Mouse (Mus musculus): ENCODE data around the gene Sccpdh.

Sccpdh gene

DNA sequence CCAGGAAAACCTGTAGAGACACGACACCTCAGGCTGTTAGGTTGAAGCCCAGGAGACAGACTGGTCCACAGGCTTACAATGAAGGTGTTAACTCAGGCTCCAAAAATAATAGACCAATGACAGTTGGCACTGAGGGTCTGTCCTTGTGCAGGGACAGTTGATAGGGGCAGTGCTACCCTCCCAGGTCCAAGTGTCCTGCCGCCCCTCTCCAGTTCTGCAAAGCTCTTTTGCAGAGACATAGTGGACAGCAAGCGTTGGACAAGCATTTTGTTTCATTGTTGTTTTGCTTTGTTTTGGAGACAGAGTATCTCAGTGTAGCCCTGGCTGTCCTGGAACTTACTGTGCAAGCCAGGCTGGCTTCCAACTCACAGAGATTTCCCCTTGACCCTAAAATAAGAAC lies 63.4 kb downstream of the Sccpdh start:
- DNase-seq (ENCODE audit: inconsistent age in 2 of 2, low spot score in 1 of 2) = no peak

DNA sequence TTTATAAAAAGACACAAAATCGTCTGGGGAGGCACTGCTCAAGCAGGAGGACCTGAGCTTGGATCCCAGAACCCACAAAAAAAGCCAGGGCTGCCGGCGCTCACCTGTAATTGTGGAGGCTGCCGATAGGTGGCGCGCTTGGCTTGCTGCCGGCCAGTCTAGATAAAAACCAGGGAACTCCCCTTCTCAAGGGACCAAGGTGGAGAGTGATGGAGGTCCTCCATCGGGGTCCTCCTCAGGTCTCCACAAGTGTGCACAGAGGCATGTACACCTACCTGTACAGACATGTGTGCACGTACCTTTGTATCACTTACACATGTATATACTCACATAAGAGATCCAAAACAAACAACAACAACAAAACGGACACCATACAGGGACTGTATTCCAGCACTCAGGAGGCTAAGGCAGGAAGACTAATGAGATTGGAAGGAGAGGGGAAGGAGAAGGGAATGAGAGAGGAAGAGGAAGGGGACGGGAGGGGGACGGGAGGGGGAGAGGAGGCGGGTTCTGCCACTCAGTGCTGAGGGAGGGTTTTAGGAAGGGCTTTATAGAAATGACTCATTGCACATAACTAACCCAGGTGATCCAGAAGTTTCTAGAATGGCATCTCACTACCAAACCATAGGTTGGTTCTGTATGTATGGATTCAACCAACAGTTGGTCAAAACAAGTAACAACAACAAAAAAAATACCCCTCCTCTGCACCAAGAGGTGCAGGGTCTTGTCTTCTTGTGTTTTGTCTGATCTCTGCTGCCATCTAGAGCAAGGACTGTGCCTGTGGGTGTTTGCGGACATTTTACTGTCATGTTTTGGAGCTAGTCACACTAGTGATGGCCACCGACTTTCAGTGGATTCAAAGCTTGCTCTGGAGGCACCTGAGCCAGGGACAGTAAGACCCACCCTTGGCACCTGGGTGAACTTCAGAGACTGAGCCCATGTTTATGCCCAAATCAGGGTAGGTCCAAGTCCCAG lies 66.8 kb downstream of the Sccpdh start:
- peak; percentile 56 to 85 for DNase-seq (ENCODE audit: inconsistent age in 2 of 2, low spot score in 1 of 2)

DNA sequence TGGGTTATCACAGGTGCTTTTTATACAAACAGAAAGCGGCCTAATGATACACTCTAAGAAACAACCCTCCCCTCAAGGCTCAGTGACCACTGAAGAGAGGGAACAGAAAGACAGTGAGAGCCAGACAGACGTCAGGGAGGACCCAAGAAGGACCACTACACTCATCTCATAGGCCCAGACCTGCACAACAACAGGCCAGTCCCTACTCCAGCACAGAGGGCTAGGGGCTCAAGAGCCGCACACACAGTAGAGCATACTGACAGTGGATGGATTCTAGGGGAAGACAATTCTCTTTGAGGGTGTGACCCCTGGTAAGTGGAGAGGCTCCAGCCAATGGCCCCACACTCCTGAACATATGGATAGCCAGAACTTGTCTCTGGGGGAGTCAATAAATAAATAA lies 68.5 kb downstream of the Sccpdh start:
- no peak for DNase-seq (ENCODE audit: inconsistent age in 2 of 2, low spot score in 1 of 2)
